ENCODE assay signal across 7 mouse cellular contexts in the genomic region with DNA sequence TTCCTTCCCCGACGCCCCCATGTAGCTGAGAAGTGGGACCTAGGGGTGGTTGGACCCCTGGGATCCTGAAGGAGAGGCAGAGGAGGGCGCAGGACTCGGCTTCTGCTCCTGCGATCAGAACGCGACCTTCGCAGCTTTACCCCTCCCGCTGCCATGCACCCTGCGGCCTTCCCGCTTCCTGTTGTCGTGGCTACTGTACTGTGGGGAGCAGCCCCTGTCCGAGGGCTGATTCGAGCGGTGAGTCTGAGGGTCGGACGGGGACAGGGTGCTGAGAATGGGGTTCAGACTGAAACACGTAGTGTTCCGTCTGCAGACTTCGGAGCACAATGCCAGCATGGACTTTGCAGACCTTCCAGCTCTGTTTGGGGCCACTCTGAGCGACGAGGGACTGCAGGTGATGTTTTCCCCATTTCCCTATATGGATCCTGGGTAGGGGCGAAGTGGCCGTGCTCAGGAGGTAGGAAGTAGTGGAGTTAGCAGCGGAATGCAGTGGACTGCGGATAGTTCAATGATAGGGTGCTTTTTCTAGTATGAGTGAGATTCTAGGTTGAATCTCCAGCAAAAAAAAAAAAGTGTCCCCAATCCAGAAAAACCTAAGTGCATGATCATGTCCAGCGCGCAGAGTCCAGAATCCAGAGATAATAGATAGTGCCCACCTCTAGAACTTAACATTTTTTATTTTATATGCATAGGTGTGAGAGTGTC. TPM values are rescaled to one million over a fixed set of nuclear protein-coding genes. Genes with fewer than 3 reads are reported as not detected.
DNase-seq lines count a peak whose midpoint lies in the region; ATAC-seq lines count a peak whose summit lies in the region.

No protein-coding gene starts in this region.

- H3K27ac ChIP-seq in heart, embryonic 15.5 days: peak overlapping the region; percentile 95
- H3K27ac ChIP-seq in limb, embryonic 11.5 days (replicated peaks; ENCODE audit: low read depth, low read length): peak overlapping the region; percentile 86
- H3K27ac ChIP-seq in midbrain, embryonic 16.5 days (ENCODE audit: low read length): peak overlapping the region; percentile 92

- peaks cover 49% of the 10 kb centered on the region for H3K36me3 ChIP-seq in heart, embryonic 15.5 days
- peaks cover 38% of the 10 kb centered on the region for H3K36me3 ChIP-seq in limb, embryonic 11.5 days (ENCODE audit: control insufficient read depth, insufficient read depth, low read length)
- peaks cover 26% of the 10 kb centered on the region for H3K36me3 ChIP-seq in midbrain, embryonic 16.5 days (ENCODE audit: control insufficient read depth, insufficient read depth, low read length)

- peak; percentile 50 for DNase-seq in ovary, postnatal 36 days (ENCODE audit: low spot score)
- DNase-seq in ovary, adult 18-20 months (ENCODE audit: low spot score): no peak
- peak; percentile 59 for DNase-seq in cerebellum, adult 9-10 months
- DNase-seq in limb, embryonic 11.5 days (ENCODE audit: low spot score): peak; percentile 57
- DNase-seq in retina, postnatal 1 day: no peak

- no peaks in the 10 kb centered on the region for H3K27me3 ChIP-seq in heart, embryonic 15.5 days
- H3K27me3 ChIP-seq in limb, embryonic 11.5 days (ENCODE audit: control insufficient read depth, insufficient read depth, low read length): no peaks in the 10 kb centered on the region
- no peaks in the 10 kb centered on the region for H3K27me3 ChIP-seq in midbrain, embryonic 16.5 days (ENCODE audit: control insufficient read depth, insufficient read depth, low read depth, low read length)

- no peaks in the 10 kb centered on the region for H3K9me3 ChIP-seq in heart, embryonic 15.5 days (replicated peaks)
- no peaks in the 10 kb centered on the region for H3K9me3 ChIP-seq in limb, embryonic 11.5 days (ENCODE audit: control insufficient read depth, low read length)
- H3K9me3 ChIP-seq in midbrain, embryonic 16.5 days (replicated peaks; ENCODE audit: control insufficient read depth, low read length, poor library complexity, severe bottlenecking): no peaks in the 10 kb centered on the region

- 3% methylated on average over 28 of the region's 28 CpGs for WGBS in heart, embryonic 15.5 days
- WGBS in limb, embryonic 11.5 days: 3% methylated on average over 28 of the region's 28 CpGs
- 4% methylated on average over 28 of the region's 28 CpGs for WGBS in midbrain, embryonic 16.5 days

- H3K4me2 ChIP-seq in heart, embryonic 15.5 days: peak overlapping the region; percentile 85
- H3K4me2 ChIP-seq in limb, embryonic 11.5 days (ENCODE audit: low read depth, severe bottlenecking): peak overlapping the region; percentile 90
- H3K4me2 ChIP-seq in midbrain, embryonic 16.5 days (ENCODE audit: low read length): peak overlapping the region; percentile 100

- no peak for ATAC-seq in heart, embryonic 15.5 days (replicated peaks; ENCODE audit: insufficient number of reproducible peaks, insufficient read depth, low FRiP score, low read depth)
- no peak for ATAC-seq in limb, embryonic 11.5 days (ENCODE audit: insufficient number of reproducible peaks, low FRiP score, low TSS enrichment, low read depth)
- ATAC-seq in midbrain, embryonic 16.5 days: peak; percentile 20

- H3K4me3 ChIP-seq in heart, embryonic 15.5 days: peak overlapping the region; percentile 72
- peak overlapping the region; percentile 58 for H3K4me3 ChIP-seq in limb, embryonic 11.5 days (ENCODE audit: low read depth, low read length)
- H3K4me3 ChIP-seq in midbrain, embryonic 16.5 days (ENCODE audit: low read depth, low read length): peak overlapping the region; percentile 57

- H3K9ac ChIP-seq in heart, embryonic 15.5 days: peak overlapping the region; percentile 79
- peak overlapping the region; percentile 68 for H3K9ac ChIP-seq in limb, embryonic 11.5 days (ENCODE audit: low read length)
- peak overlapping the region; percentile 84 for H3K9ac ChIP-seq in midbrain, embryonic 16.5 days (ENCODE audit: low read depth, low read length)

- H3K4me1 ChIP-seq in heart, embryonic 15.5 days (replicated peaks): peaks cover 62% of the 10 kb centered on the region
- peaks cover 32% of the 10 kb centered on the region for H3K4me1 ChIP-seq in limb, embryonic 11.5 days (ENCODE audit: control insufficient read depth, insufficient read depth, low read length)
- H3K4me1 ChIP-seq in midbrain, embryonic 16.5 days (ENCODE audit: control insufficient read depth, insufficient read depth, low read length): peaks cover 34% of the 10 kb centered on the region

RNA-seq across cellular contexts. Expression of gene Slc25a11, which starts 0.6 kb away (rescaled TPM):
- polyA plus RNA-seq in heart, embryonic 15.5 days (2015; fragmentation: Nextera tagmentation; extraction: Ambion mirVana): 279 TPM in 2 replicates
- polyA plus RNA-seq in limb, embryonic 11.5 days (2014; fragmentation: Nextera tagmentation; extraction: Ambion mirVana): 141 and 148 TPM in 2 replicates
- polyA plus RNA-seq in midbrain, embryonic 16.5 days (2015; fragmentation: Nextera tagmentation; extraction: Ambion mirVana): 171 and 174 TPM in 2 replicates

RNA-seq across cellular contexts. Expression of gene Rnf167, which starts 0.8 kb away (rescaled TPM):
- 75.1 and 81.2 TPM in 2 replicates for polyA plus RNA-seq in heart, embryonic 15.5 days (2015; fragmentation: Nextera tagmentation; extraction: Ambion mirVana)
- 89.5 and 99.1 TPM in 2 replicates for polyA plus RNA-seq in limb, embryonic 11.5 days (2014; fragmentation: Nextera tagmentation; extraction: Ambion mirVana)
- polyA plus RNA-seq in midbrain, embryonic 16.5 days (2015; fragmentation: Nextera tagmentation; extraction: Ambion mirVana): 105 TPM in 2 replicates

RNA-seq across cellular contexts. Expression of gene Pfn1, which starts 6.6 kb away (rescaled TPM):
- polyA plus RNA-seq in heart, embryonic 15.5 days (2015; fragmentation: Nextera tagmentation; extraction: Ambion mirVana): 1,318 and 1,359 TPM in 2 replicates
- 2,040 and 2,092 TPM in 2 replicates for polyA plus RNA-seq in limb, embryonic 11.5 days (2014; fragmentation: Nextera tagmentation; extraction: Ambion mirVana)
- polyA plus RNA-seq in midbrain, embryonic 16.5 days (2015; fragmentation: Nextera tagmentation; extraction: Ambion mirVana): 617 and 632 TPM in 2 replicates

RNA-seq across cellular contexts. Expression of gene Gp1ba, which starts 8.9 kb away (rescaled TPM):
- 0.62 and 0.67 TPM in 2 replicates for polyA plus RNA-seq in heart, embryonic 15.5 days (2015; fragmentation: Nextera tagmentation; extraction: Ambion mirVana)
- polyA plus RNA-seq in limb, embryonic 11.5 days (2014; fragmentation: Nextera tagmentation; extraction: Ambion mirVana): 1.2 and 1.3 TPM in 2 replicates
- polyA plus RNA-seq in midbrain, embryonic 16.5 days (2015; fragmentation: Nextera tagmentation; extraction: Ambion mirVana): 0.12 and 0.21 TPM in 2 replicates

RNA-seq across cellular contexts. Expression of gene Eno3, which starts 9.1 kb away (rescaled TPM):
- polyA plus RNA-seq in heart, embryonic 15.5 days (2015; fragmentation: Nextera tagmentation; extraction: Ambion mirVana): 389 and 492 TPM in 2 replicates
- polyA plus RNA-seq in limb, embryonic 11.5 days (2014; fragmentation: Nextera tagmentation; extraction: Ambion mirVana): 49.4 and 53.3 TPM in 2 replicates
- polyA plus RNA-seq in midbrain, embryonic 16.5 days (2015; fragmentation: Nextera tagmentation; extraction: Ambion mirVana): 6.0 and 8.1 TPM in 2 replicates

Comparison
In these comparisons a context has a peak if more than half of its experiments do, and no peak if none do; other contexts are left out.
1. DNase-seq: peak in ovary, postnatal 36 days (single experiment), cerebellum, adult 9-10 months (single experiment) and limb, embryonic 11.5 days (single experiment); none in ovary, adult 18-20 months (single experiment) and retina, postnatal 1 day (single experiment).
2. Peak in every context shown above with its lines, with median percentiles within 50 percentile points of each other: H3K27ac ChIP-seq, H3K4me2 ChIP-seq, H3K4me3 ChIP-seq and H3K9ac ChIP-seq.